Mouse (Mus musculus): ENCODE measurements around the gene Arih1.
"Not testable (repeated sequence)": the region's sequence is repeated elsewhere in the genome, so short reads cannot be mapped to it uniquely, and the experiment has no call there.

- not testable (repeated sequence) for TF ChIP-seq CTCF (IDR thresholded peaks at IDR 0.05; ENCODE audit: control insufficient read depth, insufficient read depth, insufficient replicate concordance, low read depth, low read length); POLR2A (IDR thresholded peaks at IDR 0.05; ENCODE audit: control insufficient read depth, low read depth, low read length)
Measured at GRCm38 (mm10) chr9:59358041-59358440, 128.4 kb downstream of the Arih1 start.
